10 mouse cellular contexts compared by ENCODE assay signal in genomic region chr1:166738029-166738428, GRCm38 (mm10). TPM values are rescaled to one million over a fixed set of nuclear protein-coding genes. Genes with fewer than 3 reads are reported as not detected.
DNase-seq lines count a peak whose midpoint lies in the region; ATAC-seq lines count a peak whose summit lies in the region.
"Had no signal": no experiment of that assay in that cellular context is flagged by ENCODE, and none has a peak within 500 bp of the region (broad histone marks: within the 10 kb centered on the region; RNA-seq: fewer than 3 reads in every experiment).

No protein-coding gene starts in this region.

- no peaks in the 10 kb centered on the region for H3K27me3 ChIP-seq in midbrain, embryonic 11.5 days (ENCODE audit: control insufficient read depth, insufficient read depth, low read length)
- no peaks in the 10 kb centered on the region for H3K27me3 ChIP-seq in midbrain, embryonic 15.5 days (replicated peaks)
- H3K27me3 ChIP-seq: heart, embryonic 15.5 days had no signal

- no peaks in the 10 kb centered on the region for H3K36me3 ChIP-seq in midbrain, embryonic 11.5 days (ENCODE audit: control insufficient read depth, insufficient read depth, low read length)
- no peaks in the 10 kb centered on the region for H3K36me3 ChIP-seq in midbrain, embryonic 15.5 days (replicated peaks)
- H3K36me3 ChIP-seq: heart, embryonic 15.5 days had no signal

- no peak overlapping the region for H3K4me3 ChIP-seq in midbrain, embryonic 11.5 days (ENCODE audit: low read depth, low read length)
- H3K4me3 ChIP-seq in midbrain, embryonic 15.5 days = no peak overlapping the region
- H3K4me3 ChIP-seq: heart, embryonic 15.5 days; megakaryocyte, embryonic 14.5 days had no signal

- H3K27ac ChIP-seq in midbrain, embryonic 11.5 days (ENCODE audit: low read depth, low read length) = no peak overlapping the region
- no peak overlapping the region for H3K27ac ChIP-seq in midbrain, embryonic 15.5 days
- H3K27ac ChIP-seq: heart, embryonic 15.5 days had no signal

- H3K9ac ChIP-seq in midbrain, embryonic 11.5 days (ENCODE audit: low read length) = no peak overlapping the region
- no peak overlapping the region for H3K9ac ChIP-seq in midbrain, embryonic 15.5 days
- H3K9ac ChIP-seq: heart, embryonic 15.5 days had no signal

- H3K4me2 ChIP-seq in midbrain, embryonic 11.5 days = no peak overlapping the region
- H3K4me2 ChIP-seq in midbrain, embryonic 15.5 days = no peak overlapping the region
- H3K4me2 ChIP-seq: heart, embryonic 15.5 days had no signal

- no peaks in the 10 kb centered on the region for H3K9me3 ChIP-seq in midbrain, embryonic 11.5 days (ENCODE audit: control insufficient read depth, low read length)
- no peaks in the 10 kb centered on the region for H3K9me3 ChIP-seq in midbrain, embryonic 15.5 days
- H3K9me3 ChIP-seq: heart, embryonic 15.5 days; megakaryocyte, embryonic 14.5 days had no signal

- WGBS in midbrain, embryonic 11.5 days = 1% methylated on average over 2 of the region's 2 CpGs
- WGBS in midbrain, embryonic 15.5 days = 3% methylated on average over 2 of the region's 2 CpGs

- ATAC-seq in frontal cortex, adult (ENCODE audit: low TSS enrichment) = peak; percentile 16; the same call in 1 of the 2 replicates
- 0 out of 2 replicates have a peak, but pooled peaks have one; percentile 58 for ATAC-seq in midbrain, embryonic 11.5 days (ENCODE audit: low FRiP score)
- ATAC-seq in midbrain, embryonic 15.5 days (replicated peaks) = no peak
- peak; percentile 75 for ATAC-seq in granulocyte monocyte progenitor cell, adult 5-6 weeks (replicated peaks; ENCODE audit: poor library complexity, severe bottlenecking)

- intact Hi-C loops in left cerebral cortex, postnatal 4 days (cut with DNase I) = loop anchor here (5.0 kb wide), 1 partner anchor 474 kb away; no protein-coding TSS in a partner anchor

- no peak for DNase-seq in frontal cortex, postnatal 14 days (ENCODE audit: low spot score in 2 of 2)
- DNase-seq in midbrain, embryonic 11.5 days (ENCODE audit: low spot score, missing footprints) = peak; percentile 96
- peak; percentile 10 for DNase-seq in c-Kit-positive CD71-positive TER-119-positive erythroid progenitor cells, embryonic 14.5 days (ENCODE audit: low spot score)
- peak; percentile 13 for DNase-seq in retina, adult 2 months (ENCODE audit: low read depth, low spot score)
- DNase-seq in left cerebral cortex, postnatal 4 days = no peak

- H3K4me1 ChIP-seq in midbrain, embryonic 11.5 days (ENCODE audit: control insufficient read depth, insufficient read depth, low read length) = no peaks in the 10 kb centered on the region
- no peaks in the 10 kb centered on the region for H3K4me1 ChIP-seq in midbrain, embryonic 15.5 days
- H3K4me1 ChIP-seq: heart, embryonic 15.5 days had no signal

RNA-seq across cellular contexts. Expression of gene Fmo9, which starts 56.4 kb away (rescaled TPM):
- not detected in 2 replicates for polyA plus RNA-seq in midbrain, embryonic 11.5 days (2014; fragmentation: Nextera tagmentation; extraction: Ambion mirVana)
- polyA plus RNA-seq in midbrain, embryonic 15.5 days (2015; fragmentation: Nextera tagmentation; extraction: Ambion mirVana) = not detected in 2 replicates
- not detected in 2 replicates for total RNA-seq in granulocyte monocyte progenitor cell, adult 5-6 weeks (2014; fragmentation: Nextera tagmentation)
- not detected in 2 replicates for total RNA-seq in granulocyte monocyte progenitor cell, adult 5-6 weeks (2017)
- total RNA-seq in left cerebral cortex, postnatal 4 days (2021) = not detected
- polyA plus RNA-seq: heart, embryonic 15.5 days had no signal

Comparison
In these comparisons a context has a peak if more than half of its experiments do, and no peak if none do; other contexts are left out.
1. DNase-seq: peak in midbrain, embryonic 11.5 days (single experiment), c-Kit-positive CD71-positive TER-119-positive erythroid progenitor cells, embryonic 14.5 days (single experiment) and retina, adult 2 months (single experiment); none in frontal cortex, postnatal 14 days (0 of 2) and left cerebral cortex, postnatal 4 days (single experiment).